Mouse (Mus musculus): ENCODE results near the gene Pgs1. TPM values are rescaled to one million over a fixed set of nuclear protein-coding genes. Genes with fewer than 3 reads are reported as not detected.

Pgs1 gene
- total and polyA plus RNA-seq, 2 experiments from 2014 or later: 54.4 to 63.0 TPM

DNA sequence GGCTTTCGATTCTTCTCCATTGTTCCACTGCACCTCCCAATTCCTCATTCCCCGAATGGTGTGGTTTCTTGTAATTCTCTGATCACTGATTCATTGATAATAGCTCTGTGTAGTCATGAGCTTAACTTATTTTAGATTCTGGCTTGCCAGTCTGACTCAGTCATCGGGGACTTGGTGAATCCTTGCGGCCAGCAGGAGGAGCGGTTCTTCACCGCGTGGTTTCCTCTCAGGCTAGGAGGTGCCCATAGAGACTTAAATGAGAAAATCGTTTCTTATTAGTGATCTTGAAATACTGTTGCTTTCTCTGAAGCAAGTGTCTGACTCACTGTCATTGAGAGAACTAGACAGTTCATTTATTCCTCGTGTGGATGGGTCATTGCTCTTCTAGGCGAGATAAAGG is 3.8 kb downstream of the Pgs1 start:
- no peak for DNase-seq
- ATAC-seq: no peak
- Histone ChIP-seq H3K4me2 (ENCODE audit: low read depth) (no peak overlapping the region), H3K4me1 (ENCODE audit: insufficient read depth) (peaks cover 23% of the 10 kb centered on the region), H3K27ac (ENCODE audit: low read depth, low read length) (no peak overlapping the region), H3K4me3 (ENCODE audit: low read depth, low read length) (no peak overlapping the region), H3K9ac (no peak overlapping the region), H3K9me3 (ENCODE audit: low read length) (no peaks in the 10 kb centered on the region), H3K27me3 (ENCODE audit: insufficient read depth, low read length) (no peaks in the 10 kb centered on the region), H3K36me3 (ENCODE audit: insufficient read depth) (no peaks in the 10 kb centered on the region)
- 54% methylated on average over 10 of the region's 10 CpGs for WGBS
- 0 out of 2 replicates have a peak, but pooled peaks have one; percentile 11 for TF ChIP-seq CTCF (IDR thresholded peaks at IDR 0.05; ENCODE audit: low read depth)

DNA sequence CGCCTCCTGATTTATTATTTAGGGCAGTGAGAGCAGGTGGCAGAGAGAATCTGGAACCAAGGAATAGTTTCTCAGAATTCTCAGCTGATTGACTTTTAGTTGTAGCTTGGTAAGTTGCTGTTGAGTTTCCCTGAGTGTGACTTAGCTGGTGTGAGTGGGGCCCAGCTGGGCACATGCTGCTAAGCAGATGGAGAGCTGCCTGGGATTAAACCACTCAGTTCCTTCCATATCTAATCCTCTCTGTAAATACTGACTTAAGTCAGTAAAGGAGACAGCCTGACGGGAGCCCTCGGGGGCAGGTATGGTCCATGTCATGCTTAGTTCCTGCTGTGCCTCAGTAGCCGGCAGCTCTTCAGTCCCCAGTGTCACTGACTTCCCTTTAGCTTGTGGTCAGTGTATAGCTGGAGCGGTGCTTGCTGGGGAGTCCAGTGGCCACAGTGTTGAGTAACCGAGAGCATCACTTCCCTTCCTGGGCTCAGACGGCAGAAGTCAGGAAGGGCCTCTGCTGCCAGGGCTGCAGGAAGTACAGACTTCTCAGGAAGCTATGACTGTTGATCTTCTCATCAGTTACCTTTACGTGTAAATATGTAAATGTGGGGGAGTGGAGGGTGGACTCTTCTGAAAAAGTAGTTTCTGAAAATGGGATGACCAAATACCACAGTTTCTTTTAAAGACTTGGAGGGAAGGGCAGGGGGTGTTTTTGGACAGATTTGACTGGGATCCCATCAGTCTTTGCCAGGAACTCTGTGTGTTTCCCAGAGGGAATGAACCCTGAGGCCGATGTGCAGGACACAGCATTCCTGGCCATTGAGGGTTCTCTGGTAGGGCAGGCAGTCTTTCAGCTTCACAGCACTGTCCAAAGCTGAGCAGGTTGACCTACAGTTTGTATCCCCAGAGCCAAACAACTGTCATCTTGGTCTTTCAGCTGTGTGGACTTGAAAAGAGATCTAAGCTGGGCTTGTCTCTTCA is 5.7 kb downstream of the Pgs1 start:
- Histone ChIP-seq H3K4me2 (ENCODE audit: low read depth) (no peak overlapping the region), H3K27ac (ENCODE audit: low read depth, low read length) (no peak overlapping the region), H3K9me3 (ENCODE audit: low read length) (no peaks in the 10 kb centered on the region), H3K4me1 (ENCODE audit: insufficient read depth) (peaks cover 18% of the 10 kb centered on the region), H3K9ac (no peak overlapping the region), H3K36me3 (ENCODE audit: insufficient read depth) (no peaks in the 10 kb centered on the region), H3K4me3 (ENCODE audit: low read depth, low read length) (no peak overlapping the region), H3K27me3 (ENCODE audit: insufficient read depth, low read length) (no peaks in the 10 kb centered on the region)
- 71% methylated on average over 9 of the region's 9 CpGs for WGBS
- no peak for TF ChIP-seq CTCF (IDR thresholded peaks at IDR 0.05; ENCODE audit: low read depth)
- no peak for DNase-seq
- no peak for ATAC-seq

- no peak overlapping the region for H3K9ac ChIP-seq
- ATAC-seq: no peak
- no peak overlapping the region for H3K27ac ChIP-seq (ENCODE audit: low read depth, low read length)
- no peaks in the 10 kb centered on the region for H3K9me3 ChIP-seq (ENCODE audit: low read length)
- no peaks in the 10 kb centered on the region for H3K27me3 ChIP-seq (ENCODE audit: insufficient read depth, low read length)
- no peak for DNase-seq
- TF ChIP-seq CTCF (IDR thresholded peaks at IDR 0.05; ENCODE audit: low read depth): no peak
- WGBS: 78% methylated on average over 14 of the region's 14 CpGs
- H3K4me3 ChIP-seq (ENCODE audit: low read depth, low read length): no peak overlapping the region
- no peak overlapping the region for H3K4me2 ChIP-seq (ENCODE audit: low read depth)
- H3K4me1 ChIP-seq (ENCODE audit: insufficient read depth): peaks cover 6% of the 10 kb centered on the region
- no peaks in the 10 kb centered on the region for H3K36me3 ChIP-seq (ENCODE audit: insufficient read depth)
Measured at GRCm38 (mm10) chr11:117993190-117994175, 7.4 kb downstream of the Pgs1 start.

- peaks cover 5% of the 10 kb centered on the region; the same call in 1 of the 2 replicates for H3K4me1 ChIP-seq (ENCODE audit: insufficient read depth)
- no peaks in the 10 kb centered on the region for H3K27me3 ChIP-seq (ENCODE audit: insufficient read depth, low read length)
- H3K36me3 ChIP-seq (ENCODE audit: insufficient read depth): no peaks in the 10 kb centered on the region
- ATAC-seq (no peak), DNase-seq (peak; percentile 11)
- no peak overlapping the region for H3K27ac ChIP-seq (ENCODE audit: low read depth, low read length)
- TF ChIP-seq CTCF (IDR thresholded peaks at IDR 0.05; ENCODE audit: low read depth): no peak
- H3K4me3 ChIP-seq (ENCODE audit: low read depth, low read length): no peak overlapping the region
- no peaks in the 10 kb centered on the region for H3K9me3 ChIP-seq (ENCODE audit: low read length)
- no peak overlapping the region for H3K4me2 ChIP-seq (ENCODE audit: low read depth)
- H3K9ac ChIP-seq: no peak overlapping the region
- 61% methylated on average over 9 of the region's 9 CpGs for WGBS
Measured at GRCm38 (mm10) chr11:117994250-117995057, 8.4 kb downstream of the Pgs1 start.

DNA sequence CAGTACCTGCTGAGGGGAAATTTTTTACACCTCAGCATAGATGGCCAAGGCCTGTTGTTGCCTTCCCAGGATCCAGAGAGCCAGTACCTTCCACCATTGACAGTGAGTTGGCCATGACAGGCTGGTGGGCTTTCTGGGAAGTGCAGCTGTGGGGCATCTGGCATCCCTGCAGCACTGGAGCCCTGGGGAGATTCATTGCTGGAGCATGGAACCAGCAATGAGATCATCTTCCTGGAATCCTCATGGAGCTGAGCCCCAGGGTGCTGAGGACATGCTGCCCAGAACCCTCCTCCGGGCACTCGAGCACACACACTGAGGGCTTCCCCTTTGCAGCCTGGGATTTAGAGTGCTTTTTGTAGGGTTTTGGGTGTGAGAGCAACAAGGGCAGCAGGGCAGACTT is 9.2 kb downstream of the Pgs1 start:
- Histone ChIP-seq H3K36me3 (ENCODE audit: insufficient read depth) (peaks cover 5% of the 10 kb centered on the region; the same call in 1 of the 2 replicates), H3K27ac (ENCODE audit: low read depth, low read length) (no peak overlapping the region), H3K4me3 (ENCODE audit: low read depth, low read length) (no peak overlapping the region), H3K9ac (no peak overlapping the region), H3K4me1 (ENCODE audit: insufficient read depth) (peaks cover 5% of the 10 kb centered on the region; the same call in 1 of the 2 replicates), H3K4me2 (ENCODE audit: low read depth) (no peak overlapping the region), H3K27me3 (ENCODE audit: insufficient read depth, low read length) (no peaks in the 10 kb centered on the region), H3K9me3 (ENCODE audit: low read length) (no peaks in the 10 kb centered on the region)
- no peak for TF ChIP-seq CTCF (IDR thresholded peaks at IDR 0.05; ENCODE audit: low read depth)
- ATAC-seq: no peak
- WGBS: 52% methylated on average over 2 of the region's 2 CpGs
- DNase-seq: no peak

DNA sequence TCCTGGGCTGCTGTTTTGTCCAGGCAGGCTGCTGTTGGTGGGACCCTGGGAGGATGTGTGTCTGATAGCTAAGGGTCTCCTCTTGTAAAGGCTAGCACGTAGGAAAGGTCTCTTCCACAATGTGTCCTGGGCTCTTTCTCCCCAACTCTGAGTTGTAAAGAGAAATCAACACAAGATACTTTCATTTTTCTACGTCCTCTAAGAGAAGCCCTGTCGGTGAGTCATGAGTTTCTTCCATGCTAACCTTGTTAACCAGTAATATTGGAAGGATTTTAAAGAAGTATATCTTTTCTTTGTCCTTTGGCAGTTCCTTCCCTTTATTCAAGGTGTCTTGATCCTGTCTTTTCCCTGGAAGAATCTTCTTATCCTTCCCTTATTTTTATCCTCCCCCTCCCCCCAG is 9.6 kb downstream of the Pgs1 start:
- Histone ChIP-seq H3K27me3 (ENCODE audit: insufficient read depth, low read length) (no peaks in the 10 kb centered on the region), H3K9me3 (ENCODE audit: low read length) (no peaks in the 10 kb centered on the region), H3K4me2 (ENCODE audit: low read depth) (no peak overlapping the region), H3K36me3 (ENCODE audit: insufficient read depth) (peaks cover 8% of the 10 kb centered on the region), H3K4me3 (ENCODE audit: low read depth, low read length) (no peak overlapping the region), H3K9ac (no peak overlapping the region), H3K4me1 (ENCODE audit: insufficient read depth) (peaks cover 5% of the 10 kb centered on the region; the same call in 1 of the 2 replicates), H3K27ac (ENCODE audit: low read depth, low read length) (no peak overlapping the region)
- DNase-seq: no peak
- no peak for ATAC-seq
- TF ChIP-seq CTCF (IDR thresholded peaks at IDR 0.05; ENCODE audit: low read depth): no peak
- 56% methylated on average over 3 of the region's 3 CpGs for WGBS
